Mouse (Mus musculus) pancreas, adult 10 weeks (tissue): ENCODE data around the gene Erfe. TPM values are rescaled to one million over a fixed set of nuclear protein-coding genes. Genes with fewer than 3 reads are reported as not detected.

Source experiments
- polyA plus RNA-seq: library from polyadenylated mRNA; stranded (reverse); fragments of 350-450 nt; fragmentation: Illumina TruSeq; extraction: RNeasy Lipid Tissue Mini Kit (QIAGEN cat#74804); gene quantifications from one replicate; pipeline ENCODE4 v1.2.3, GENCODE M21; 2015; ENCODE audit warnings: low read depth, low replicate concordance; ENCODE audit not compliant: insufficient read depth

Gene Erfe
- not detected for polyA plus RNA-seq

DNA sequence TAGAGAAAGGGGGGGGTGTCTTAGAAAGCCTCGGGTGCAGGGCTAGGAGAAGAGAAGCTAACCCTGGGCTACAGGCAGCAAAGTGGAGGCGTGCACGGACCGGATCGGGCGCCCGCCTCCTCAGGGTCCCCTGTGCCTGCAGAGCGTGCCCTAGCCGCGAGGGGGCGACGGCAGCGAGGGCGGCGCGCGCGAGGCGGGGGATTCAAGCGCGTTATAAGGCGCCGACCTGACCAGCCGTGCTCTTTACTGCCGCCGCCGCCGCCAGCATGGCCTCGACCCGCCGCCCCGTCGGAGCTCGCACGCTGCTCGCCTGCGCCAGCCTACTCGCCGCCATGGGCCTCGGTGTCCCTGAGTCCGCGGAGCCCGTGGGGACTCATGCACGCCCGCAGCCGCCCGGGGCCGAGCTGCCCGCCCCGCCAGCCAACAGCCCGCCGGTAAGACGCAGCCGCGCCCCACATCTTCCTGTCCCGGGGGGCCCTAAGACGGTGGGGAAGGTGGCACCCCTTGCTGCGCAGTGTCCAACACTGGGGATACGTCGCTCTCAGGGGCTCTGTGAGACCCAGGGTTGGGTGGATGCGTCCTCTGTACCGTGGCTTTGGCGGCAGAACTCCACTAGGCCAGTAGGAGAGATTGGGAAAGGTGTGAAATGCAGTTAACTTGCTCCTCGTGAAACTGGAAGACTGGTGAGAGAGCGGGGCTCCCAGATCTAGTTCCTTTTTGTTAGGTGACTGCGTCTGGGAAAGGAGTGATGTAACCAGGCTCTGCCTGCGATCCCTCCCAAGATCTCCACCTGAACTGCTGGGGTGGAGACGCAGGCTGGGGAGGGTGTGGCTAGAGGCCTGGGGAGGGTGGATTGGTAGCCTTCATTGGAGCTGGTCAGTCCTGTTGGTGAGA lies at the start of gene Erfe:
Erfe (plus strand) TSS at position 216 of the 894 bp plus-strand sequence.

GRCm38 (mm10) chr1:91321760-91322438 lies 44.3 kb upstream of the Erfe start, which contains the start of gene Espnl:
TSS of gene Espnl (plus strand) at chr1:91322075.

DNA sequence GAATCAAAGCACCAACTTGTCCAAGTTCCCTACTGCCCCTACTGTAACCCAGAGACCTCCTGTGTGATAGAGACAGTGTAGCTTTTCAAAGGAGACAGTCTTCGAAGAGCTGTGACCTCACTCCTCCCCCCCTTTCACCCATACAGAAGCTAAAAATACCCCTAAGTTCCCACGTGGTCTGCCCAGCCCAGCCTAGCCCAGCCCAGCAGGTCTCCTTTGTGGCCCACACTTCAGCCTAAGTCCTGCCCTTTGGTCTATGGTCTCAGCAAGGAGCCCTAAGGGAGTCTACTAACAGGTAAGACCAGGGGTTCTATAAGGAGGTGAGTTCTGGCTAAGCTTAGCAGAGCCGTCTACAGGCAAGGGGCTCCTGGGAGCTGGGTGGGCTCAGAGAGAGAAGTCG lies 15.4 kb upstream of the Erfe start, which contains the start of gene Klhl30:
Klhl30 (plus strand) TSS at position 176 of the 400 bp plus-strand sequence.

DNA sequence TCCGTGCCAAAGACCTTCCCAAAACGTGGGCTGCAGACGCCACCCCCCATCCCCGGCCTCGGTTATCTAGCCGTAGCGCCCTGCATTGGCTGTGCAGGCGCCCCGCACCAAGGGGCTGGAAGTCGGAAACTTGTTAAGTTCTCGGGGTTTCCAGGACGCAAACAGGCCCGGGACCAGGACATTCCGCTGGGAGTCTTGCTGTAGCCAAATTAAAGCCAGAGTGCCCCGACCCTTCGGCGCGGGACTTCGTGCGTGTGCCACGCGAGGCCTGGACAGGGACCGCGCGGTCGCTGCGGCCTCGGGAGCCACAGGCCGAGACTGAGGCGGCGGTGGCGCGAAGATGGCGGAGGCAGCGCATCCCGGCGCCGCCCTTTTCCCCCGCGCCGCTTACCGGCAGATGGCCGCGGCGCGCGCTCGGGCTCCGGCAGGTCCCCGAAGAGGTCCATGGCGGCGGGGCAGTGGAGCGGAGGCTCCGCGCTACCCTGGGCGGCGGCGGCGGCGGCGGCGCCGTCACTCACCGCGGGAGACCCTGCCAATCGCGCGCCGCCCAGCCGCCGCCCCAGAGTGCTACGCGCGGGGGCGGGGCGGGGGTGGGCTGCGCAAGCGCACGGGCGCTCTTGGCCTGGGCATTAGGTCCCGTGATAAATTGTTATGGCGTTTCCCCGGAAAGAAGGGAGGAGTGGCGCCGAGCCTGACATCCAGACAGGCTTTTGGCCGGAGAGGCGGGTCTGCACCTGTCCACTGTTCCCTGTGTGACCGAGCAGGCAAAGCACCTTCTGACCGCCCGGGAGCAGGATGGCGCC lies 32.2 kb downstream of the Erfe start, which contains the start of gene Ilkap:
Ilkap (minus strand) TSS at position 556 of the 803 bp plus-strand sequence.

DNA sequence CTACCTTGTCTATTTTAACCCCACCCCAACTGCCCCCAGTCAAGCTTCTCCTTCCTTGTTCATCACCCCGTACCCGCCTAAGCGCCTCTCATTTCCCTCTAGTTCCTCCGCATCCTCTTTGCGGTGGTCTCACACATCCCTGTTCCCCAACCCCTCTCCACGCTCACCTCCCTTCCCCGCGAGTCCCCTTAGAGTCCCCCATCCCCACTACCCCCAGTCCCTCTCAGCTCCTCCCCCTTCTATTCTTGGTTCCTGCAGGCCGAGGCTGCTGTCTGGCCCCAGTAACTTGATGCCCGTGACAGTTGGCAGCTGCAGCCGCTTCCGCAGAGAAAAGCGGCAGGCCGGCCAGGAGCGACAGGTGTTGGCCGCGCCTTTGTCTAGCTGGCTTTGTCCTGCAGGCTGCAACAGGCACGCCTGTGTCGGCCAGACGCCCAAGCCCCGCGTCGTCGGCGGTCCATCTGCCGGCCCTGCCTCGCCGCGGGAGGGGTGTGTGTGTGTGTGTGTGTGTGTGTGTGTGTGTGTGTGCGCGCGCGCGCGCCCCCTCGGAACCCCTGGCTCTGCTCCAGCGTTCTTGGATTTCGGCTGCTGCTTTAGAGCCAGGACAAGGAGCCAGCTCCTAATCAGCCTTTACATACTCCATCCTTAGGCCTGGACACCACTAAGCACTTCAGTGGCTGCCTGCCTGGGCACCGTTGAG lies 47.8 kb downstream of the Erfe start, which contains the start of gene Hes6:
Hes6 (minus strand) TSS at position 141 of the 697 bp plus-strand sequence.

Other genes with a start within 250 kb of the Erfe start
- gene Rbm44, start 221.3 kb upstream of the Erfe start, polyA plus RNA-seq = not detected
- gene Ramp1, start 186.6 kb upstream of the Erfe start, polyA plus RNA-seq = 9.2 TPM
- 28.6 TPM for gene Ube2f, start 116.1 kb upstream of the Erfe start, polyA plus RNA-seq
- 13.3 TPM for gene Scly, start 68.1 kb upstream of the Erfe start, polyA plus RNA-seq
- 0.52 TPM for gene Espnl, start 44.4 kb upstream of the Erfe start, polyA plus RNA-seq
- 0.78 TPM for gene Klhl30, start 15.4 kb upstream of the Erfe start, polyA plus RNA-seq
- gene Ilkap, start 32.4 kb downstream of the Erfe start, polyA plus RNA-seq = 36.3 TPM
- gene Hes6, start 47.6 kb downstream of the Erfe start, polyA plus RNA-seq = 8.0 TPM
- gene Per2, start 92.9 kb downstream of the Erfe start, polyA plus RNA-seq = 4.2 TPM
- gene Traf3ip1, start 128.2 kb downstream of the Erfe start, polyA plus RNA-seq = 1.8 TPM
- gene Asb1, start 174.1 kb downstream of the Erfe start, polyA plus RNA-seq = 2.1 TPM